Mouse (Mus musculus) gastrocnemius, adult 18-20 months (tissue): Measurements from ENCODE around the gene Arid1a. TPM values are rescaled to one million over a fixed set of nuclear protein-coding genes. Genes with fewer than 3 reads are reported as not detected.
A peak's percentile ranks its signal among the peaks of the same experiment; 100 is the strongest.

ENCODE experiments used
- DNase-seq: peaks from one replicate; pipeline ENCODE4 v3.0.0; 2021; ENCODE audit warnings: low spot score
- total RNA-seq, 2 experiments: library from RNA; stranded (reverse); gene quantifications; 2 replicates each; pipeline ENCODE4 v1.2.3; 2021

Arid1a gene
- total RNA-seq, 2 experiments from 2014 or later: 22.4 to 26.6 TPM

GRCm38 (mm10) chr4:133735282-133735681, 21.3 kb downstream of the Arid1a start:
- DNase-seq: no peak

GRCm38 (mm10) chr4:133730122-133730521, 26.4 kb downstream of the Arid1a start:
- DNase-seq: no peak

GRCm38 (mm10) chr4:133729541-133730093, 27.0 kb downstream of the Arid1a start:
- DNase-seq: peak; percentile 77

- DNase-seq: no peak
Measured at GRCm38 (mm10) chr4:133729007-133729406, 27.6 kb downstream of the Arid1a start.

- no peak for DNase-seq
Measured at GRCm38 (mm10) chr4:133728256-133728655, 28.3 kb downstream of the Arid1a start.

GRCm38 (mm10) chr4:133725706-133726105, 30.9 kb downstream of the Arid1a start:
- DNase-seq: no peak

- DNase-seq: no peak
Measured at GRCm38 (mm10) chr4:133719791-133720190, 36.8 kb downstream of the Arid1a start.

GRCm38 (mm10) chr4:133712755-133713154, 43.8 kb downstream of the Arid1a start:
- no peak for DNase-seq

- DNase-seq: no peak
Measured at GRCm38 (mm10) chr4:133711307-133712076, 45.1 kb downstream of the Arid1a start.

GRCm38 (mm10) chr4:133709395-133709794, 47.2 kb downstream of the Arid1a start:
- no peak for DNase-seq

GRCm38 (mm10) chr4:133707464-133707863, 49.1 kb downstream of the Arid1a start:
- DNase-seq: no peak

GRCm38 (mm10) chr4:133706956-133707355, 49.6 kb downstream of the Arid1a start:
- DNase-seq: peak; percentile 76

GRCm38 (mm10) chr4:133705062-133705461, 51.5 kb downstream of the Arid1a start:
- no peak for DNase-seq

GRCm38 (mm10) chr4:133700905-133701368, 55.6 kb downstream of the Arid1a start:
- DNase-seq: peak; percentile 80

- DNase-seq: no peak
Measured at GRCm38 (mm10) chr4:133695363-133695762, 61.2 kb downstream of the Arid1a start.

- DNase-seq: no peak
Measured at GRCm38 (mm10) chr4:133690252-133690651, 66.3 kb downstream of the Arid1a start.

- peak; percentile 75 for DNase-seq
Measured at GRCm38 (mm10) chr4:133688417-133689067, 68.0 kb downstream of the Arid1a start.

GRCm38 (mm10) chr4:133687126-133687525, 69.4 kb downstream of the Arid1a start:
- DNase-seq: no peak

- no peak for DNase-seq
Measured at GRCm38 (mm10) chr4:133686512-133686911, 70.1 kb downstream of the Arid1a start.

GRCm38 (mm10) chr4:133680206-133680786, 76.3 kb downstream of the Arid1a start:
- DNase-seq: no peak

GRCm38 (mm10) chr4:133679629-133680028, 76.9 kb downstream of the Arid1a start:
- DNase-seq: no peak

GRCm38 (mm10) chr4:133677266-133677665, 79.3 kb downstream of the Arid1a start:
- DNase-seq: no peak
